Mouse (Mus musculus): ENCODE data around the gene Spns2.

Gene Spns2

GRCm38 (mm10) chr11:72411093-72411921 is 78.4 kb downstream of the Spns2 start, which contains the start of gene Smtnl2:
Smtnl2 (minus strand) TSS chr11:72411713.
- DNase-seq (ENCODE audit: low read depth, low spot score), result peak; percentile 65

- DNase-seq (ENCODE audit: low read depth, low spot score), result no peak
Measured at GRCm38 (mm10) chr11:72410521-72411092, 79.1 kb downstream of the Spns2 start.

DNA sequence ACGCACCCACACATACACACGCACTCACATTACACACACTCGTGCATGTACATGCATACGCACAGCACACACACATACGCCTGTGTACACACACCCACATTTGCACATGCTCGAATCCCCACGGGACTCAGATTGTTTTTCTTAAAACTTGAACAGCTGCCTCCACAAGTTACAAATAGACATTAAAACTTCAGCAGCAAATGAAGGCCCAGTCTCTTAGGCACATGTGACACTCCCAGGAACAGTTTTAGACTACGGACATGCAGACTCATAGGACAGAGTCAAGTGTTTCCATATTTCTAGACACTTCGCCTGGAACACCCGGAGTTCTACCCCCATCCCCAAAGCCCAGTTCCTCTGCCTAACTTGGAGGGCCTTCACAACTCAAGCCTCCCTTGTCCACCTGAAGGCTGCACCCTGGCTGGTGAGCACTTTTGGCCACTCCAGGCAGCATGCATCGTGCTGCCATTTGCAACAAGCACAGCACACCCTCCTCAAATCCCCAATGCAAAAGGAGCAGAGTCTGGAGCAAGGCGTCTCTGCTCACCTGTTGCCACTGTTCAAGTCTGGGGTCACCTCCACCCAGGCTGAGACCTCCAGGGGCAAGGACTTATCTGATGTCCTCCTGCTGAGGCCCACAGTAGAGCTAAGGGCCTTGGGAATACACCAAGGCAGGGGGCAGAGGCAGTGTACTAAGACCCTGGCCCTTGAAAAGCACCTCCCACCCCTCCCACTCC is 79.9 kb downstream of the Spns2 start:
- DNase-seq (ENCODE audit: low read depth, low spot score), result no peak

DNA sequence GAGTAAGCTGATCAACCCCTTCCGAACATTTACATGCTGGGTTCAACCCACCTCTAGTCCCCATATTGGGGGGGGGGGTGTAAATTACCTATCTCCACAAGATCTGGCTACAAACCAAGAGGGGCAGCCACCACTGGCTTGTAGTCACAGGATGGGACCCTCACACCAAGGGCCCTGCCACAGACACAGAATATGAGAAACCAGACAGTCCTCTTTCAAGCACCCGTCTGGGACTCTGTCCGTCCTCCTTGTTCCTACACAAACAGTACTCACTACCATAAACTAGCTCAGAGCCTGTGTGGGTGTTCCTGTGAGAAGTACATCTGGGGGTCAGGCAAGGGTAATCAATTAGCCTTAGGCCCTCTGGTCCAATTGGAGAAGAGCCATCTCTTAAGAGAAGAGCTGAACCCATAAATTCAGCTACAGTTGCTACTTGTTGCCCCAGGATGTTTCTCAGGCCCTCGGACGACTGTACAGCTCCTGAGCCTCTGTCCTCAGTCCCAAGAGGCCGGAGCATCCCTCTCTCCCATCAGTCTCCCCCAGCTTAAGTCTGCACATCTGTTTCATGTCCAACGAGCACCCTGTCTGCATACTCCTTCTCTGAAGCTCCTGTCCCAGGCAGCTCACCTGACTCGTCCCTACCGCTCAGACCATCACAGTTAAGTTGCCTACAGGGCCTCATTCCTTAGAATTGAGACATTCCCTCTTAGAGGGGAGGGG is 81.1 kb downstream of the Spns2 start:
- DNase-seq (ENCODE audit: low read depth, low spot score), result no peak

DNA sequence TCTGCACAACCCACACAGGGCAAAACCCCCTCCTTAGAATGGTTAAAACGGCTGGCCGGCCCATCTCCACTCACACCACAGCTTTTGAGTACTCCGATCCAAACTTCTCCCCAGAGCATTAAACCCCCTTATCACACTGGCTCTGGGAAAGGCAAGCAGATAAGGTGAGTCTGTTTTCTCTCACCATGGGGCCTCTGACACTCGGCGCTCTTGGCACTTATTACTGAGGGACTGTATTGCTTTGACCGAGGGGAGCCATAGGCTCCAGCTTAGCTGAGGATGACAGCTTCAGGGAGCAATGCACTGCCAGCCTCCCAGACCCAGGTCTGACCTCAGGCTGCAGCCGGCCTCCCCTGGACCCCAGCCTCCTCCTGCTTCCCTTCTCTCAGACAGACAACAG is 82.1 kb downstream of the Spns2 start:
- DNase-seq (ENCODE audit: low read depth, low spot score), result no peak

GRCm38 (mm10) chr11:72407081-72407480 is 82.6 kb downstream of the Spns2 start:
- no peak for DNase-seq (ENCODE audit: low read depth, low spot score)

GRCm38 (mm10) chr11:72406079-72406675 is 83.5 kb downstream of the Spns2 start:
- DNase-seq (ENCODE audit: low read depth, low spot score), result no peak

DNA sequence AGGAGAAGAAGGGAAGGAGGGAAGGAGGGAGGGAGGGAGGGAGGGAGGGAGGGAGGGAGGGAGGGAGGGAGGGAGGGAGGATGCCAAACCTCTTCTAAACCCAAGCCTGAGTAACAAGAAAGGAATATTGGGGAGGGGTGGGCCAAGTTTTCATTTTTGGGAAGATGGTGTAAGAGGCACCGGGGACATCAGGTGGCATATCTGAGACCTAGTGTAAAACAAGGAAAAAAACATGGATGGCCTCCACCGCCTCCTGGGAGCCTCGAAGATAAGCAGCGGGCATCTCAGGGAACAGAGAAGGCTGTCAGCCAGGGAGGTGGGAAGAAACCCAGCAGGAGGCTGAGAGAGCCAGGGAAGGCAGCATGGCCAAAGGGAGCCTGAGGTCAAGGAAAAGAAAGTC is 84.2 kb downstream of the Spns2 start:
- DNase-seq (ENCODE audit: low read depth, low spot score), result no peak

DNA sequence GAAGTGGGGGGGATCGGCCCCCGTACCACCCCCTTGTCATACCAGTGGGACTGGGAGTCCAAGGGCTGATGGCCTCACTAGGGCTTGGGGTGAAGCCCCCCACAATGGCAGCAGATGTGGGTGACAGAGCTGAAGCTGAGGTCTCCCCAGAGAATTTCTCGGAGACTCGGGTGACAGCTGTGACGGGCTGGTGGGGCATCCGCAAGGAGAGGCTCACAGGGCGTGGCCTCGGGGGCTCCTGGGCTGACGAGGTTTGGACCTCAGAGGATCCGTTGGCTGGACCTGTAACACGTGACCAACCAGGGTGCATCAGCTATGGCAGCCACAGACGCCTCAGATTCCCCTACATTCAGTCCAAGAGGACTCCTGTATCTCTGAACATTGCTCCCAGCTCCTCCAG is 86.7 kb downstream of the Spns2 start:
- DNase-seq (ENCODE audit: low read depth, low spot score), result no peak

DNA sequence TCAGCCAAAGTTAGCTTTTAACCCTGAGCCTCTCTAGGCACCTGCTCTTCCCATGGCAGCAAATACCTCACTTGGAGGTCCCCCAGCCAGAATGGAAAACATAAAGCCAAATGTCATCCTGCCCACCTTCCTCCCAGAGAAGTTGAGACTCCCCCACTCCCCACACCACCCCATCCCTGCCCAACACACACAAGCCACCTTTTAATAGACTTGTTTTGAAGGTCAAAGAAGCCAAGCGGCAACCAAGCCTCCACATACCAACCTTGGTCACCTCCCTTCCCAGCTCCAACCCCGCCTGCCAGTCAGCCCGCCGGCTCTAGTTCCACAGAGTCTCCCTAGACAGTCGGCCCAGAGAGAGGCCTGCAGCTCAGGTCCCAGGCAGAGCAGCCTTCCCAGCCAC is 87.7 kb downstream of the Spns2 start:
- DNase-seq (ENCODE audit: low read depth, low spot score), result no peak
